Mouse (Mus musculus): ENCODE results near the gene Gm28047. TPM values are rescaled to one million over a fixed set of nuclear protein-coding genes. Genes with fewer than 3 reads are reported as not detected.
A peak's percentile ranks its signal among the peaks of the same experiment; 100 is the strongest.

The Gm28047 gene
- total RNA-seq, 4 experiments from 2014 or later = 2.0 to 2.1 TPM; not detected in 2

DNA sequence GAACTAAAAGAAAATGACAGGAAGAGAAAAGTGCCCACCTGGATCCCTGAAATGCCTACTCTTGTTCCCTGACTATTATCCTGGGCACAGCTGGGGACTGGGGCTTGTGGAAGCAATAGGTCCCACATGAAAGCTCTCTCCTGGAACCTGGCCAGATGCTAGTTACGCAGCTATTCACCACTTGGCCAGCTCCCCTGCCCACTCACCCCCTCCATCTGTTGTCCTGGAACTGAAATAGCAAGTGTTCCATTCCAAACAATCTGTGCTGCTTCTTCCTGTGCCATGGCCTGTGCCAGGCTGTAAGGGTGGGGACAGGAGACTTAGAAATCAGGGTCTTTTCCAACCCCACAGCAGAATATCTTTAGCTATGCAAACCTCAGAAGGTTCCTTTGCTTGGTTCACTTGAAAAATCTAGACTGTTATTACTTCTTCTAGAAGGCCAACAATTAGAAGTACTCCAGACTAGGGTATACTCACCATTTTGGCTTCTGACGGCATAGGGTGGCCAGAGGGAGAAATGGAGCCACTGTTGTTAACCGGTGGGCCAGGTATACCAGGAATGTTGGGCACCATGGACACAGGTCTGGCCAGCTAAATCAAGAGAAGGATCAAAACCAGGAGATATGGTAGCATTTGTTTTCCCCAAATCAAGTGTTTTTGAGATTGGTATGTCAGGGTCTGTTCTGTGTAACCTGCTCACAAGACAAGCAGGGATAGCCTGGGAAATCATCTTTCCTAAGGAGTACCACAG, 78.0 kb downstream of the Gm28047 start:
- peak; percentile 40 for DNase-seq

- DNase-seq = no peak
Measured at GRCm38 (mm10) chr15:102546246-102546645, 78.6 kb downstream of the Gm28047 start.

GRCm38 (mm10) chr15:102544801-102545200, 80.1 kb downstream of the Gm28047 start:
- no peak for DNase-seq

- no peak for DNase-seq
Measured at GRCm38 (mm10) chr15:102533926-102534325, 90.9 kb downstream of the Gm28047 start.

- DNase-seq = no peak
Measured at GRCm38 (mm10) chr15:102532106-102532900, 92.6 kb downstream of the Gm28047 start.

GRCm38 (mm10) chr15:102531586-102531985, 93.3 kb downstream of the Gm28047 start:
- DNase-seq = no peak

GRCm38 (mm10) chr15:102530566-102530965, 94.3 kb downstream of the Gm28047 start:
- no peak for DNase-seq

DNA sequence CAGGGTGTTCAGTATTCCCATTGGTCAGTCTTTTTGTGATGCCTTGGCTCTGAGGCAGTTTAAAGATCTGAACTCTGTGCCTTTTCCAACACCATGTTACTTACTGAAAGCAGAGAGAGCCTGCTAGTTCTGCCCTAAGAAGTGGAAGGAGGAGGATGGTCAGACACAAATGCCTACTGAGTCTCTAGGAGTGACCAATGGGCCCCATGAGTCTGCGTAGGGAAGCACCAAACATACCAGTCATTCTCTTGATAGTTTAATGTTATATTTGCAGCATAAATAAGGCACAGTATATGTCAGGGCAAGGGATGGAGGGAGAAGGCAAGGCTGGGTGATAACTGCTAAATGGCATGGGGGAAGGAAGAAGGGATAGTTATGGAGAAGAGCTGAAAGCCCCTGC, 96.5 kb downstream of the Gm28047 start:
- no peak for DNase-seq

DNA sequence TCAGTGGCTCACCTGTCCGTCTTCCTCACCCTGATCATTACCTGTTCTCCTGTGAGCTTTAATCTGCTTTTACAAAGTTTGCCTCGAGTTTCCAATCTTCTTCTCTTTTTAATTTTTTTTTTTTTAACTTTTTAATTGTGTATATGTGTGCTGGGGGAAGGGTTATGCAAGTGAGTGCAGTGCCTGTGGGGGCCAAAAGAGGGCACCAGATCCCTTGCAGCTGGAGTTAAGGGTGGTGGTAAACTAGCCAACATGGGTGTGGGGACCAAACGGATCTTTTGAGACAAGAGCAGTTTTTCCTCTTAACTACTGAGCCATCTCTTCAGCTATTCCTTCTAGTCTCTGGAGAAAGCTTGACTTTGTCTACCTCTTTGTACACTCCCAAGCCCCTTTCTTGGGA, 96.9 kb downstream of the Gm28047 start:
- DNase-seq = no peak

DNA sequence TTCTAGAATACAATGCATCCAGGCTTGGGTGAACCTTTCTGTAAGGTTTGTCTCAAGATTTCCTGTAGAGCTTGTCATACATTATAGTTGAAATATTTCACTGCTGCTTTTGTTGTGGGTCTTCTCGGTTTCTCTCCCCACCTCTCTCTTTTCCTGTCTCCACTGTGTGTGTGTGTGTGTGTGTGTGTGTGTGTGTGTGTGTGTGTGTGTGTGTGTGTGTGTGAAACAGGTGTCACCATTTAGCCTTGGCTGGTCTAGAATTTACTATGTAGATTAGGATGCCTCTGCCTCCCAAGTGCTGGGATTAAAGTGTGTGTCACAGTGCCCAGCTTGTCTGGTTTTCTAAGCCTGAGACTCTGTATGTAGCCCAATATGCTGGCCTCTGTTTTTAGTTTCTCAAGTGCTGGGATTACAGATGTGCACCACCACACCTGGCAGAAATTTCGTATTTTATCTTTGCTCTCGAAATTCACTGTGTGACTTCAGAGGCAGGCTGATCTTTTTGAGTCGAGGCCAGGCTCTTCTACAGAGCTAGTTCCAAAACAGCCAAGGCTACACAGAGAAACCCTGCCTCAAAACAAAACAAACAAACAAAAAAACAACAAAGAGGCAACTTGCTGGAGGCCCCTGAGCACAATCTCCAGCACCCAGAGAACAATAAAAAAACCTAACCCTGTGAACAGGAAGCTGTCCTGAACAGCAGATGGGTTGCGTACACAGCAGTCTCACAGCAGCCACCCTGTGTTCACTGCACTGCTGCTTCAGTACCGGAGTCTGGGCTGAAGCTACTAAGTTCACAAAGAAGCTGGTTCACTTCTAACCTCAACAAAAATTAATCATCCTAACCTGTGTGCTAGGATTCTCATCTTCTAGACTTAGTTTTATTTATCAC, 98.5 kb downstream of the Gm28047 start:
- no peak for DNase-seq

DNA sequence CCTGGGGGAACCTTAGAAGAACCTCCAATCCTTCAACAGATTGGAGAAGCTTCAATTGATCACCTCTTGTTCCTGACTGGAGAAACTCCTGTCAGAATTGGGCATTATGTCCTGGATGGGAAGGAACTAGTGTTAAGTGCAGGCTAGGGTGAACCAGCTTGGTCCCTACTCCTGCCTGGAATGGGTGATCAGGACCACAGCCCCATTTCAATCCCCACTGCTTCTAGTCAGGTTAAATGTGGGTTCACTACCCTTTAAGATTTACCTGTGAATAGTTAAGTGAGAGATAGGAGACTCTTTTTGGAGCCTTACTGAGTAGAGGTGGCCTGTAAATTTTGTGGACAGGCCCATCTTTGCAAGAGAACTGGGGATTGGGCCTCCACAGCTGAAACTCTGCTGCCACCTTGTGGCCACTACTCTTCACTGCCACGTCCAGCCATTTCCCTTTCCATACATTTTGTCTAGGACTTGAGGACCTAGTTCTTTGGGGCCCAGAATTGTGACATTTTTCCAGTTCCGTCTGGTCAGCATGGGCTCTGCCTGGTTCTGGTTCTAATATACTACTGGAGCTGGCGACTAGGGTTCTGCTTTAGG, 99.9 kb downstream of the Gm28047 start, which contains the start of gene Npff:
Gene Npff (minus strand): TSS at position 51 of the 594 bp plus-strand sequence.
- peak; percentile 48 for DNase-seq

- DNase-seq = no peak
Measured at GRCm38 (mm10) chr15:102521480-102521879, 103.4 kb downstream of the Gm28047 start.

DNA sequence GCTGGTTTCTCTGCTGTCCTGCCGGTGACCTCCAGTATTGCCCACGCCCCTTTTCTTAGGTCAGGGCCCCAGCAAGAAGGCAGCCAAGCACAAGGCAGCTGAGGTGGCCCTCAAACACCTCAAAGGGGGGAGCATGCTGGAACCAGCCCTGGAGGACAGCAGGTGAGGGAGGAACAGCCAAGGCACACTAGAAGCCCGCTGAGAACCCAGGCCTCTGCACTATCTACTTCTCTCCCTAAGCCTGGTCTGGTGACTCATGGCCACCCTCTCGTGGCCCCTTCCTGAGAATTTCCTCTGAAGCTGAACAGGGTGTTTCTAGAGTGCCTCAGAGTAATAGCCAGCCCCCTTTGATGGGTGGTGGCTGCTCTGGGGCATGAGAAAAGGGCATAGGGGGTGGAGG, 104.5 kb downstream of the Gm28047 start:
- DNase-seq = no peak

GRCm38 (mm10) chr15:102519211-102520141, 105.4 kb downstream of the Gm28047 start:
- DNase-seq = no peak

GRCm38 (mm10) chr15:102518859-102519201, 106.0 kb downstream of the Gm28047 start:
- no peak for DNase-seq

- DNase-seq = peak; percentile 100
Measured at GRCm38 (mm10) chr15:102517976-102518858, 106.7 kb downstream of the Gm28047 start, which contains the start of gene Tarbp2. TSS of gene Tarbp2 (plus strand) at chr15:102518192.

DNA sequence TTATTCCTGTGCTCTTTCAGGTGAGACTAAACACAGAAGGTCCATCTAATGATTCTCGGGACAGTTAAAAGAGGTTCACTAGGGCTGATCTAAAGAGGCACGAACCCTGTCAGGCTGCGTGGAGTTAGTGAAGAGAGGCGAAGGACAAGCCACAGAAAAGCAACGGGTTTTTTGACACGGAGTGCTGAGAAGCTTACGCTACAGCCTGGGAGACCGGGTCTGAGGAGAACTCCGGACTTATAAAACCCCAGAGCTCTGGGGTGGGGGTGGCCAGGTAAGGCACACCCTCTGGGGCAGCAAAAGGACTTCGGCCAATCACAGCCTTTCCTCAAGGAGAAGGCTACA, 107.3 kb downstream of the Gm28047 start:
- no peak for DNase-seq

GRCm38 (mm10) chr15:102516728-102517404, 108.0 kb downstream of the Gm28047 start, which contains the start of gene Map3k12:
TSS of gene Map3k12 (minus strand) at chr15:102517064.
- DNase-seq = peak; percentile 71

DNA sequence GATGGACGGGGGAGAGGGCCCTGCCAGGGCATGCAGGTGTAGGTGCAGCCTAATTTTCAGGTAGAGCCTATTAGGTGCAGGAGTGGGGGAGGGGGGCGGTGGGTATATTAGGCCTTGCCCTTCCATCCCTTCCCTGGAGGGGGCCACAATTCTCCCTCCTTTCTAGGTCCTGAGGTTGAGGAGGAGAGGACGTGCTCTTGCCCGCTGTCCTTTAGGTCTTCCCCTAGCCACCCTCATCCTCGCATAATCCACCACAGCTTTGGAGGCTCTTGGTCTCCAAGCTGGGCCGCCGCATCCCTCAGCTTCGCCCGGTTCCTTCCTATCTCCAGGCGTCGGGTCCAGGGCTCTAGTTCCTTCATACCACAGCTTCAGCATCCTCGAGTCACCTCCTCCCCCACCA, 108.6 kb downstream of the Gm28047 start:
- DNase-seq = no peak

All from adrenal gland, adult 8-10 months (tissue).